Mouse (Mus musculus) liver, embryonic 15.5 days (tissue): ENCODE results near the gene Ptprk. TPM values are rescaled to one million over a fixed set of nuclear protein-coding genes. Genes with fewer than 3 reads are reported as not detected.

Experiments
- ATAC-seq: fragments of 200-750 bp; cut with Nextera tagmentation; 2 replicates; pipeline ENCODE4 v1.8.0; 2017; ENCODE audit warnings: moderate number of reproducible peaks, mild to moderate bottlenecking, moderate library complexity; ENCODE audit not compliant: insufficient read depth
- H3K27ac ChIP-seq: fragments of 300-500 bp; sonication (generic); replicated peaks from 2 replicates; pipeline ENCODE4 v1.5.1; 2015; ENCODE audit warnings: mild to moderate bottlenecking, inconsistent platforms
- H3K27me3 ChIP-seq: fragments of 300-500 bp; sonication (generic); 2 replicates; pipeline ENCODE4 v1.6.1; 2015; ENCODE audit warnings: mild to moderate bottlenecking, inconsistent platforms
- H3K36me3 ChIP-seq: fragments of 300-500 bp; sonication (generic); replicated peaks from 2 replicates; pipeline ENCODE4 v1.6.1; 2015; ENCODE audit warnings: moderate library complexity, mild to moderate bottlenecking, inconsistent platforms
- H3K4me1 ChIP-seq: fragments of 300-500 bp; sonication (generic); replicated peaks from 2 replicates; pipeline ENCODE4 v1.6.1; 2015; ENCODE audit warnings: inconsistent platforms
- H3K4me2 ChIP-seq: fragments of 300-500 bp; sonication (generic); 2 replicates; pipeline ENCODE4 v1.6.1; 2015; ENCODE audit warnings: moderate library complexity, mild to moderate bottlenecking, inconsistent platforms
- H3K4me3 ChIP-seq: fragments of 300-500 bp; sonication (generic); replicated peaks from 2 replicates; pipeline ENCODE4 v1.5.1; 2015; ENCODE audit warnings: mild to moderate bottlenecking, inconsistent platforms
- H3K9ac ChIP-seq: fragments of 300-500 bp; sonication (generic); 2 replicates; pipeline ENCODE4 v1.6.1; 2015; ENCODE audit warnings: moderate library complexity, mild to moderate bottlenecking, inconsistent platforms
- H3K9me3 ChIP-seq: fragments of 300-500 bp; sonication (generic); replicated peaks from 2 replicates; pipeline ENCODE4 v1.6.1; 2016; ENCODE audit warnings: inconsistent platforms
- WGBS: fragments of 180-500 bp; shearing (Covaris S2); methylation state at CpG from one replicate; pipeline ENCODE4 v1.1.7; 2015; ENCODE audit warnings: mixed read lengths; ENCODE audit not compliant: insufficient replicate concordance; 5-methylcytosine and 5-hydroxymethylcytosine counted together
- microRNA-seq: library from miRNA; unstranded; fragments of <30 nt; microRNA quantifications from one replicate; pipeline ENCODE4, GENCODE M21; 2016
- polyA plus RNA-seq: library from polyadenylated mRNA; unstranded; fragments of >200 nt; fragmentation: Nextera tagmentation; extraction: Ambion mirVana; gene quantifications from 2 replicates; pipeline ENCODE4 v1.2.1, GENCODE M21; 2015

Ptprk gene
- polyA plus RNA-seq, 1 experiment from 2014 or later = 5.4 TPM

DNA sequence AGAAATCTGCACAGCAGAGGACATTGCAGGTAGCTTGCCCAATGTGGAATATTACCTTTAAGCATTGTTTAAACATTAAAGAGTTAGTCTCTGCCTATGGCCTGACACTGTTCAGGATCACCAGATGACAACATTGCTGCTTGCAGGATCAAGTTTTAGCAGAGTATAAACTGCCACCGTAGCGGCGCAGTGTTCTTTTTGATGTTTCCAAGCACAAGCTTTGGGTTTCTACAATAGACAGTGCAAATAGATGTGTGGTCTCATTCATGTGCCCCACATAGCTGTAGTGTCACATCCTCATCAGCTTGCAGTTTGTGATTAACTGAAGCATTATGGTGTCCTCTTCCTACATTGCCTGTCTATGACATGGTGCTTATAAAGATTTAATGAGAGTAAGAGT, 522.3 kb downstream of the Ptprk start:
- H3K36me3 ChIP-seq = 0 out of 2 replicates have a peak, but pooled peaks cover 3% of the 10 kb centered on the region
- H3K9ac ChIP-seq = no peak overlapping the region
- no peak for ATAC-seq
- 91% methylated on average over 3 of the region's 3 CpGs for whole genome bisulfite sequencing
- no peaks in the 10 kb centered on the region for H3K9me3 ChIP-seq
- H3K4me2 ChIP-seq = no peak overlapping the region
- H3K27me3 ChIP-seq = no peaks in the 10 kb centered on the region
- no peak overlapping the region for H3K27ac ChIP-seq
- H3K4me1 ChIP-seq = no peaks in the 10 kb centered on the region
- H3K4me3 ChIP-seq = no peak overlapping the region

DNA sequence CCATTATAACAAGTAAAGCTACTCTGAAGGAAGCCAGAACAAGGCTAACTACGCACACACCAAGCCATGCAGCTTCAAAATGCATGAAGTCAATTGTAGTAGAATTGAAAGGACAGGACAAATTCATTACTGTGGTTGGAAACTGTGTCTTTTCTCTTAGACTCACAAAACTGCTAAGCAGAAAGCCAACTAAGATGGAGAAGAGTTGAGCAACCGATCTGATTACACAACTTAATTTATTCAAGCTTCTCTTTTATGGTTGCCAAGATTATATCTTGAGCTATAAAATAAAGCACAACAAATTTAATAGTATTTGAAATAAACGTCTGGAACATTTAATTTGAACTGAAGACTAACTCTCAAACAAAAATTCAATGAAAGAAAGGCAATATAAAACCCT, 534.5 kb downstream of the Ptprk start:
- 57% methylated on average over 3 of the region's 3 CpGs for WGBS

DNA sequence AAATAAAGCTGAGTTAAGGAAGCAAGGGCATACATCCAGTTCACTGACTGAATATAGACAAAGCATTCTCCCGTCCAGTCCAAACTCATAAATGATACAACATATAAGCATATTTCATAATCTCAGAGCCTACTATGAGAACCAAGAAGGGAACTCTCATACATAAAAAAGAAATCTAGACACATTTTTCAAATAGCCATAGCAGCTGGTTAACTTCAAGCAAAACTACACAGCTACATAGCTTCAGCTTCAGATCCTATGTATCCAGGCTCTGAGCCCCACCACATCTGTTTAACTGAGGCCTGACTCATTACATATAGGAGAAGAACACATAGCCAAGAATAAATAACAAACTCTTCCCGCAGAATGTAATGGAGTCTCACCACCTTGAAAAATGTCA, 539.8 kb downstream of the Ptprk start:
- no peak overlapping the region for H3K4me2 ChIP-seq
- H3K27me3 ChIP-seq = no peaks in the 10 kb centered on the region
- H3K36me3 ChIP-seq = no peaks in the 10 kb centered on the region
- no peak overlapping the region for H3K4me3 ChIP-seq
- WGBS = 66% methylated on average over 2 of the region's 2 CpGs
- no peak overlapping the region for H3K9ac ChIP-seq
- no peaks in the 10 kb centered on the region for H3K9me3 ChIP-seq
- H3K4me1 ChIP-seq = no peaks in the 10 kb centered on the region
- ATAC-seq = no peak
- no peak overlapping the region for H3K27ac ChIP-seq

More for the DNA sequence above, 534.5 kb downstream of the Ptprk start:
- Histone ChIP-seq H3K4me3 (no peak overlapping the region), H3K9ac (no peak overlapping the region), H3K36me3 (no peaks in the 10 kb centered on the region), H3K9me3 (no peaks in the 10 kb centered on the region), H3K4me2 (no peak overlapping the region), H3K27ac (no peak overlapping the region), H3K27me3 (no peaks in the 10 kb centered on the region), H3K4me1 (no peaks in the 10 kb centered on the region)
- no peak for ATAC-seq

DNA sequence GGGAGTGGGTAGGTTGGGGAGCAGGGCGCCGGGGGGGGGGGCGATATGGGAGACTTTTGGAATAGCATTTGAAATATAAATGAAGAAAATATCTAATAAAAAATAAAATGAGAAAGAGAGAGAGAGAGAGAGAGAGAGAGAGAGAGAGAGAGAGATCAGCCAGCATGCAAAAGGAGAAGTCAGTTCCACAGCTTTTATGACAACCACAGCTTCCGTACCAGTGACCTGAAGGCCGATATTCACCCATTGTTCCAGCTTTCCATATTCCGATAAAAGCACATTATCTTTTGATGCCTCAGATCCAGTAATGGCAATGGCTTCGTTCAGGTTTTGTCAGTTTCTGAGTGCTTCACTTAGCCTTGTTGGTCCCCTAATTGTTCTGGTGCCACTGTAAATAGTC, 542.6 kb downstream of the Ptprk start:
- no peak for ATAC-seq
- Histone ChIP-seq H3K4me2 (no peak overlapping the region), H3K9me3 (no peaks in the 10 kb centered on the region), H3K27me3 (no peaks in the 10 kb centered on the region), H3K9ac (no peak overlapping the region), H3K4me1 (no peaks in the 10 kb centered on the region), H3K4me3 (no peak overlapping the region), H3K36me3 (no peaks in the 10 kb centered on the region), H3K27ac (no peak overlapping the region)
- WGBS = 73% methylated on average over 7 of the region's 7 CpGs

DNA sequence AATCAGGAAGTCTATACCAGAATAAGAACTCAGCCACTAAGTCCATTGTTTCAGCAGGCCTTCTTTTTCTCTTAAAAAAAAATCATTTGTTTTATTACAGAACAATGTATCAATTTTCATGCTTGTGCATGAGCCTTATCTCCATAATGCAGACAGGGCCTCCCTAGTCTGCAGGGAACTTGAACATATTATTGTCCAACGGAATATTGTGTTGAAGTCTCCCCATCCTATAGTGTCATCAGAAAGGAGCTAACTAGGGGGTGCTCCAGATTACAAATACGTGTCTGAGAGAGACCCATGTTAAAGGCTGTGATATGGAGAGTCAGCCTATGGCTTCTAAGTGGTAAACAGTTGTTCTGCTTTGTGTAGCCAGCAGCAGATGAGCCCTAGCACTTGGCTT, 543.4 kb downstream of the Ptprk start:
- H3K9ac ChIP-seq = no peak overlapping the region
- no peak for ATAC-seq
- H3K4me2 ChIP-seq = no peak overlapping the region
- H3K4me3 ChIP-seq = no peak overlapping the region
- no peaks in the 10 kb centered on the region for H3K36me3 ChIP-seq
- 21% methylated on average over 2 of the region's 2 CpGs for WGBS
- H3K9me3 ChIP-seq = no peaks in the 10 kb centered on the region
- no peaks in the 10 kb centered on the region for H3K4me1 ChIP-seq
- no peaks in the 10 kb centered on the region for H3K27me3 ChIP-seq
- H3K27ac ChIP-seq = no peak overlapping the region

DNA sequence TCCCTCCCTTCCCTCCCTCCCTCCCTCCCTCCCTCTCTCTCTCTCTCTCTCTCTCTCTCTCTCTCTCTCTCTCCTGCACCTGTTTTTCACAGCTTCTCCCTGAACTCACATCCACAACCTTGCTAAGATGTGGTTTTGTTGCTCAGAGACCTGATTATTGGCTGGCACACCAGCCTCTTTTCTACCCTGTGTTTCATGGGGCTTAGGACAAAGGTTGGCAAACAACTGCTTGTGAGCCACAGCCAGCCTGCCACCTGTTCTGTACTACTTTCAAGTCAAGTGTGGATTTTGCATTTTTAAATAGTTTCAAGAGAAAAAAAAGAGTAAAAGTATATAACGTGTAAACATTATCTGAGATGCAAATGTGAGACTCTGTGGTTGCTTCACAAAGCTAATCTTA, 544.8 kb downstream of the Ptprk start:
- Histone ChIP-seq H3K4me3 (no peak overlapping the region), H3K4me1 (no peaks in the 10 kb centered on the region), H3K4me2 (no peak overlapping the region), H3K27me3 (no peaks in the 10 kb centered on the region), H3K9ac (no peak overlapping the region), H3K27ac (no peak overlapping the region), H3K9me3 (no peaks in the 10 kb centered on the region), H3K36me3 (no peaks in the 10 kb centered on the region)
- ATAC-seq = no peak
- WGBS = 65% methylated on average over 1 of the region's 1 CpGs

DNA sequence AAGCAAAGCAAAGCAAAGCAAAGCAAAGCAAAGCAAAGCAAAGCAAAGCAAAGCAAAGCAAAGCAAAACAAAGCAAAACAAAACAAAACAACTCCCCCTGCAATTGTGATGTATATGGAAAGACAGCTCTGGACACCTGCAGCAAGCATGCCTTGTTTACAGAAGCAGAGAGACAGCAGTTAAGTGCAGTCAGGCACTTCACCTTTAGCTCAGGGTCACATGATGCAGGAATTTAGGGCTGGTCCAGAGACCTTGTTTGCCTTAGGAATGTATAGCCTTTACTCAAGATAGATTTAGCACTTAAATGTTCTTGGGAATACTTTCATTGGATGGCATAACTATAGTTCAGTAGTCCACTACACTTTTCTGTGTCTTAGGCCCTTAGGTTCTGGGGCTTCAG, 561.5 kb downstream of the Ptprk start:
- ATAC-seq = no peak
- Histone ChIP-seq H3K4me2 (no peak overlapping the region), H3K4me3 (no peak overlapping the region), H3K36me3 (no peaks in the 10 kb centered on the region), H3K9ac (no peak overlapping the region), H3K27me3 (no peaks in the 10 kb centered on the region), H3K4me1 (no peaks in the 10 kb centered on the region), H3K9me3 (no peaks in the 10 kb centered on the region), H3K27ac (no peak overlapping the region)

DNA sequence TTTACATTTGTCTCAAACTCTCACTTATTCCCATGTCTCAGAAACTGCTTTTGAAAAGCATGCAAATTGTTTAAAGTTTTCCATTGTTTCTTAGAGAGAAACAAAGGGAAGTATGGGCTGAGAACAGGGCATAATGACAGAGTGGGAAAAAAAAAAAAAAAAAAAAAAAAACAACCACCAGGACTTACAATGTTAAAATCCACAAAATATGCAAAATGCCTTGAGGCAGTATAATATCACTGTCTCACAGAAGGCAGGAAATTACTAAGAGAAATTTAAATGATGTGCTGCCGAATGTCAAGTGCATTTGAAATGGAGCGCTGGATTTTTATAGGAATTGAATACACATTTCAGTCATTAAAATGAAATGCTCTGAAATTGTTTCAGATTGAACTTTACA, 567.3 kb downstream of the Ptprk start:
- no peak overlapping the region for H3K27ac ChIP-seq
- H3K4me3 ChIP-seq = no peak overlapping the region
- no peak for ATAC-seq
- no peak overlapping the region for H3K9ac ChIP-seq
- WGBS = 84% methylated on average over 2 of the region's 2 CpGs
- no peak overlapping the region for H3K4me2 ChIP-seq
- no peaks in the 10 kb centered on the region for H3K4me1 ChIP-seq
- no peaks in the 10 kb centered on the region for H3K36me3 ChIP-seq
- no peaks in the 10 kb centered on the region for H3K27me3 ChIP-seq
- no peaks in the 10 kb centered on the region for H3K9me3 ChIP-seq

Small RNA genes lying within 50 kb of the gene (microRNA-seq; reads per million reads assigned to microRNA genes)
- not detected for gene Gm22370
